Mouse (Mus musculus) megakaryocyte, embryonic 14.5 days (primary cell): ENCODE data around the gene Zmym2. TPM values are rescaled to one million over a fixed set of nuclear protein-coding genes. Genes with fewer than 3 reads are reported as not detected.

Experiments used
- H3K27me3 ChIP-seq: replicated peaks from 2 replicates; pipeline ENCODE3; 2012; ENCODE audit warnings: inconsistent platforms
- H3K36me3 ChIP-seq: replicated peaks from 2 replicates; pipeline ENCODE3; 2012; ENCODE audit warnings: low read length, inconsistent platforms, mixed read lengths
- H3K4me1 ChIP-seq: 2 replicates; pipeline ENCODE4 v1.6.1; 2012; ENCODE audit warnings: inconsistent platforms
- H3K4me3 ChIP-seq: replicated peaks from 2 replicates; pipeline ENCODE3; 2012; ENCODE audit warnings: moderate library complexity, mild to moderate bottlenecking, inconsistent platforms
- H3K9me3 ChIP-seq: 2 replicates; pipeline ENCODE4 v1.6.1; 2012; ENCODE audit warnings: inconsistent platforms
- FLI1 ChIP-seq: IDR thresholded peaks from 2 replicates; pipeline ENCODE4 v1.6.1; 2012; ENCODE audit warnings: low read length, inconsistent platforms, mixed read lengths
- GATA1 ChIP-seq: IDR thresholded peaks from 3 replicates; pipeline ENCODE4 v1.6.1; 2012; ENCODE audit warnings: mixed read lengths, low read length, inconsistent platforms, borderline replicate concordance
- polyA plus RNA-seq: library from polyadenylated mRNA; stranded (reverse); fragments of >175 nt; gene quantifications from 2 replicates; pipeline ENCODE4 v1.2.3, GENCODE M21; 2012; ENCODE audit warnings: low replicate concordance; ENCODE audit not compliant: insufficient read depth

Zmym2 gene
- polyA plus RNA-seq, 1 experiment = 1.2 TPM

DNA sequence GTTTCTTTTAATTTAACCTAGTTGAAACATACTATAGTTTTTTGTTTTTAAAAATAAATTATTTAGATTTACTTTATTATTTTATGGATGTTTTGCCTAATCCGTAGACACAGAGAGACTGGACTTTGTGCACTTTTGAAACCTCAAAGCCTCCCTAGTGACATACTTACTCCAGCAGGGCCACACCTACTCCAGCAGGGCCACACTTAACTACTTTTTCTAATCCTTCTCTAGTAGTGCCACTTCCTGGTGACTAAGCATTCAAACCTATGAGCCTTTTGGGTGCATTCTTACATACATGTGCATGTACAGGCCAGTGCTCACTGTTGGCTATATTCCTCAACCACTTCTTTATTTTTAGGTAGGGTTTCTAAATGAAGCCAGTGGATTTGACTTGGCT, 19.2 kb downstream of the Zmym2 start:
- TF ChIP-seq FLI1 (no peak), GATA1 (no peak)
- no peaks in the 10 kb centered on the region for H3K27me3 ChIP-seq
- H3K4me3 ChIP-seq = no peak overlapping the region
- H3K36me3 ChIP-seq = peaks cover 57% of the 10 kb centered on the region
- no peaks in the 10 kb centered on the region for H3K9me3 ChIP-seq
- H3K4me1 ChIP-seq = peaks cover 37% of the 10 kb centered on the region

DNA sequence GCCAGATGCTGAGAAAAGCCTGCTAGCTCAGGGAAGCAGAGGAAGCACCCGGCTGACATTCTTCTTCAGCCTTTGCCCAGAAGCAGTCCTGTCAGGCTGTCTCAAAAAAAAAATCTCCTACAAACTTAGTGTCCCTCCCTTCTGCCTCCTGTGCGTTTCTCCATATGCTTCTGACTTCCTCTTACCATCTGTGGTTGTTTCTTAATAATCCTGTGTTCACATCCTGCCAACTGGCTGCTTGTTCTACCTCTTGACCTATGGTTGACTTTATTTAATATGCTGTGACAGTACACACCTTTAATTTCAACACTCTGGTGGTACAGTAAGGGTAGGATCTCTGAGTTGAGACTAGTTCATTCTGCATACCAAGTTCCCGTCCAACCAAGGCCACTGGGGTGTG, 32.1 kb downstream of the Zmym2 start:
- Histone ChIP-seq H3K4me1 (peaks cover 9% of the 10 kb centered on the region), H3K36me3 (peaks cover 78% of the 10 kb centered on the region), H3K9me3 (no peaks in the 10 kb centered on the region), H3K4me3 (no peak overlapping the region), H3K27me3 (no peaks in the 10 kb centered on the region)
- no peak for TF ChIP-seq GATA1
- TF ChIP-seq FLI1 = no peak

DNA sequence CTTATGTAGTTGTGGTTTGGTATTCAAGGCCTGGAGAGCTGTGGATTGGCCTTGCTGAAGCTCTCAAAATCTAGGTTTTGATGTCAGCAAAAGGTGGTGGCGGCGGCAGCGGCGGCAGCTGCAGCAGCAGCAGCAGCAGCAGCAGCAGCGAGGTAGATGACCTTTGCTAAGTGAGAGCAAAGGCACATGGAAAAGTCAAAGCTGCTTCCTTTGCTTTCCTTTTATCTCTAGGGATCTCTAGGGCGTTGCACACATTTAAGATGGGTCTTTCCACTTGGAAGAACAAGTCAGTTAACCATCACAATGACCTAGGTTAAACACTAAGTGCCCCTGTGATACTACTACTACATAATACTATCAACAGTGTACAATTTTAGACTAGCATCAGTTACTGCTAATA, 49.0 kb downstream of the Zmym2 start:
- no peak overlapping the region for H3K4me3 ChIP-seq
- H3K4me1 ChIP-seq = no peaks in the 10 kb centered on the region
- TF ChIP-seq GATA1 = no peak
- no peak for TF ChIP-seq FLI1
- H3K27me3 ChIP-seq = no peaks in the 10 kb centered on the region
- no peaks in the 10 kb centered on the region for H3K9me3 ChIP-seq
- peaks cover 88% of the 10 kb centered on the region for H3K36me3 ChIP-seq

DNA sequence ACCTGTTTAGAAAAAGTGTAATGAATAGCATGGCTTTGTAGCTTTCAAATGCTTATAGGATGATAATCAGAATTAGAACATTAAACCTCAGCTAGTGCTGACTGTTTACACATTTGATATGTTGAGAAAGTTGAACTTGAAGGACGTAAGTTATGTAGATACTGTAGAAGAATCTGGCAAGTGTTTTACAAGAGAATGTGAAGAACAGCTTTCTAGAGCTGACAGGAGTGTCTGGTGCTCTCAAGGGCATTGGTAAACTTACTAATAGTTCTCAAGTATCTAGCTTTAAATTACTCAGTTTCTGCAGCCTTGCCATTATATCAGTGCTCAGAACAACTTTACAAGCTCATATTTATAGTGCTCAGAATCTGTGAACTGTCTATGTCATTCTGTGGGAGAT, 53.5 kb downstream of the Zmym2 start:
- Histone ChIP-seq H3K4me3 (no peak overlapping the region), H3K4me1 (no peaks in the 10 kb centered on the region), H3K9me3 (no peaks in the 10 kb centered on the region), H3K27me3 (no peaks in the 10 kb centered on the region), H3K36me3 (peaks cover 90% of the 10 kb centered on the region)
- TF ChIP-seq GATA1 (no peak), FLI1 (no peak)

DNA sequence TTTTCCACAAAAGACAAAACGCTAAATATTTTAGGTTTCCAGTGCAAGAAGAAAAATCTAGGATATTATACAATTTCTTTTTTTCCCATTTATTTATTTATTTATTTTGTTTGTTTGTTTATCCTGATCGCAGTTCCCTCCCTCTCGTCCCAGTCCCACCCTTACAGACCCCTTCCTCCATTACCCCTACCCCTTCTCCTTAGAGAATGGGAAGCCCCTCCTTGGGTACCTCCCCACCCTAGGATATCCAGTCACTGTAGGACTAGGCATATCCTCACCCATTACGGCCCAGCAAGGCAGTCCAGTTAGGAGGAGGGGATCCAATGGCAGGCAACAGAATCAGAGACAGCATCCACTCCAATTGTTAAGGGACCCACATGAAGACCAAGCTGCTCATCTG, 66.5 kb downstream of the Zmym2 start:
- H3K27me3 ChIP-seq = no peaks in the 10 kb centered on the region
- H3K4me3 ChIP-seq = no peak overlapping the region
- no peak for TF ChIP-seq GATA1
- TF ChIP-seq FLI1 = no peak
- peaks cover 96% of the 10 kb centered on the region for H3K36me3 ChIP-seq
- H3K4me1 ChIP-seq = no peaks in the 10 kb centered on the region
- H3K9me3 ChIP-seq = no peaks in the 10 kb centered on the region

DNA sequence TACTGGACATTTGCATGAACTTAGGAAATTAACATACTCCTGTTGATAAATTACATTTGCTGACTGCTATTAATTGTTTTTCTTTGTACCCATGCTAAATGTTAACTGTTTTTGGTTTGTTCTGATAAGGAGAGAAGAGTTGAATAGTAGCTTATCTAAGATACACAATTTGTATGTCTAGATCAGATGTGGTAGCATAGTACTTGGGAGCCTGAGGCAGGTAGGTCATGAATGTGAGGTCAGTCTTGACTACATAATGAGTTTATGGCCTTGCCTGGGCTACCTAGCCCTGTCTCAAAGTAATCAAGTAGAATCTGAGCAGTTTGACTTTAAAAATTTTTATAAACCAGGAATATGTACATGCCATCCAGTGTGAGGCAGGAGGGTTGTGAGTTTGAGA, 67.9 kb downstream of the Zmym2 start:
- TF ChIP-seq FLI1 (no peak), GATA1 (no peak)
- Histone ChIP-seq H3K4me1 (no peaks in the 10 kb centered on the region), H3K27me3 (no peaks in the 10 kb centered on the region), H3K9me3 (no peaks in the 10 kb centered on the region), H3K4me3 (no peak overlapping the region), H3K36me3 (peaks cover 96% of the 10 kb centered on the region)

DNA sequence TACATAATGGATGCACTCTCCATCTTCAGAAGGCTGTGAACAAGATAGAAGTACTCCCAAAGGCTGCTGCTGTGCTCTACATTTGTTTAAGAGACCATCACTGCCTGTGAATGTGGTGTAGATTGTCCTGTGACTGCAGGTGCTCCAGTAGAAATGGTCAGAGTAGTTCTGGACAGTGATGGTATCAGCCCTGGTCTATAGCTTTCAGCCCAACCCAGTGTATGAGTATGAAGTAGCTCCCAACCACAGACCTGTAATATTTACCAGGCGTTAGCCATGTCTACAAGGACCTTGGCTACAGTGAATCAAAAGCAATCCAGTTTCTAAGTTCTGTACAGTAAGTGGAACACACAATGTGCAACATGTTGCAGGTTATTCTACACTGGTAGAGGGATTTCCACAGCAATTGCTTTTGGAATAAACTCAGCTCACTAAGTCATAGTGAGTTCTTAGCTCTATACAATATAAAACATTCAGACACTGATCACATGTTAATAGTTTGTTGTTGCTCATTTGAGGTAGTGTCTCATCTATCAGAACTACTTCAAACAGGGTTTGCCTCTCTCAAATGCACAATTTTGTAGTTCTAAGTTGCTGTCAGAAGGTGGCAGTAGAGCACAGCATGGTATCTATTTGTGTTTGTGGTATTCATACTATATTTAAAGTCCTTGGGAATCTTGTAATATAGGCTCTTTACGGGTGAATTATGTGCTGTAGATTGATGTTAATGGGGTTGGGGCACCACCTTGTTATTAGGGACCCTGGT, 77.7 kb downstream of the Zmym2 start:
- peaks cover 48% of the 10 kb centered on the region for H3K36me3 ChIP-seq
- H3K9me3 ChIP-seq = no peaks in the 10 kb centered on the region
- TF ChIP-seq GATA1 (no peak), FLI1 (no peak)
- H3K4me1 ChIP-seq = no peaks in the 10 kb centered on the region
- H3K27me3 ChIP-seq = peaks cover 4% of the 10 kb centered on the region
- no peak overlapping the region for H3K4me3 ChIP-seq

DNA sequence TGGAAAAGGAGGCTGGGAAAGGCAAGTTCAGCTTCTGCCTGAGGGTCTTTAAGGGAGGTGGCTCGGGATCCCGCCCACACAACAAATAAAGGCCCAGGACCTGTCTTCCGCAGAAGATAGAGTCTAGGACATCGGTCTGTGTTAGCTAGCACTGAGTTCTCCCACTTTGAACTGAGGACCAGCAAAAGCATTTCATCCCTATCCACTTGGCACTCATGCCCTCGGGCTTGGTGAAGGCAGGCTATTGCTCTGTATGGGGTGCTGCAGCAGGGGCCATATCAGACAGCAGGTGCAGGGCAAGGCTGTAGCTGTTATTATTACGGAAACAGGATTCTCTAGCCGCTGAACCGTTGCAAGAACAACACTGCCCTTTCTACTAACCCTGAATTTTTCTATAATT, 83.2 kb downstream of the Zmym2 start:
- H3K4me3 ChIP-seq = no peak overlapping the region
- H3K4me1 ChIP-seq = no peaks in the 10 kb centered on the region
- H3K27me3 ChIP-seq = peaks cover 6% of the 10 kb centered on the region
- H3K36me3 ChIP-seq = no peaks in the 10 kb centered on the region
- no peak for TF ChIP-seq GATA1
- no peak for TF ChIP-seq FLI1
- H3K9me3 ChIP-seq = peaks cover under 1% of the 10 kb centered on the region

DNA sequence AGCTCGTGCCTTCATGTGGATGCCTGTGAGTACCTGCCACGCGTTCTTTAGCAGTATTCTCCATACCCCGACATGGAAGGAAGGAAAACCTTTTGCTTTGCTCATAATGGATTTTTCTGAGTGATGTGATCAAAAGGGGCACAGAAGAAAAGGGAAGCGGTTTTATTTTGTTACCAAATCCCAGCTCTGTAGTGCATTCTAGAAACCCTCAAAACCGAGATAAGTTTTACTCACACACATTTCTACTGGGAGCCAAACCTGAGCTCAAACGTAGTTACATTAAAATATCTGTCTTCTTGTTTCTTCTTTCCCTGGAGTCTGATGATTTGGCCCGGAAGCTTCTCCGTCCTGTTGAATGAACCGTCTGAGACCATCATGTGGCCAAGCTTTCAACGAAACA, 83.7 kb downstream of the Zmym2 start:
- H3K27me3 ChIP-seq = peaks cover 6% of the 10 kb centered on the region
- H3K4me1 ChIP-seq = no peaks in the 10 kb centered on the region
- no peak overlapping the region for H3K4me3 ChIP-seq
- H3K36me3 ChIP-seq = no peaks in the 10 kb centered on the region
- H3K9me3 ChIP-seq = peaks cover 3% of the 10 kb centered on the region
- TF ChIP-seq FLI1 (no peak), GATA1 (no peak)

DNA sequence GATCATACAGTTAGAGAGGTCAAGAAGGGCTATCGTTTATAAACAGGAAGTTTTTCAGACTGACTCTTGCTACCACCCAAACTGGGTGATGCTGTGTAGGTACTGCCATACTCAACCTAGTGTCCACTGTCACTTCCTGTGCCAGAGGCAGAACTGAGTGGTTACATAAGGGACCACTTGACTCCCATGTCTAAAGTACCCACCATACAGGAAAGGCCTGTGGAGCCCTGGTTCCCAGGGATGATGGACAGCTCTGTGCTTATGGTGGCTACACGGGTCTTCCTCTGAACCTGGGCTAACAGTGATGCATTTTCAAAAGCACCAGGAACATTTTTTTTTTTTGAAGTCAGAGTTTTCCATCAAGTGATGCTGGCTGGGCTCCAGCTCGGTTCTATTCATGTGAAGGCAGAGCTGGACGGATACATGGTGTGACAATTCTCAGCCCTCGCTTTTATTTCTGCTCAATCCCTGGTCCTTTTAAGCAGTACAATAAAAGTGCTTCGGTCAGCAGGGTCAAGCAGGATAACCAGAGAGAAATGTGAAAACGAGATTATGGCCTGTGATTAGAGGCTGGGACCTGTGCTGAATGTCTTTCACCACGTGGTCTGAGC, 91.7 kb downstream of the Zmym2 start:
- TF ChIP-seq GATA1 (no peak), FLI1 (no peak)
- peaks cover 3% of the 10 kb centered on the region for H3K9me3 ChIP-seq
- no peaks in the 10 kb centered on the region for H3K36me3 ChIP-seq
- H3K4me3 ChIP-seq = no peak overlapping the region
- H3K27me3 ChIP-seq = no peaks in the 10 kb centered on the region
- H3K4me1 ChIP-seq = no peaks in the 10 kb centered on the region
